Mouse (Mus musculus): Measurements from ENCODE around the gene Tubb4b.

DNA sequence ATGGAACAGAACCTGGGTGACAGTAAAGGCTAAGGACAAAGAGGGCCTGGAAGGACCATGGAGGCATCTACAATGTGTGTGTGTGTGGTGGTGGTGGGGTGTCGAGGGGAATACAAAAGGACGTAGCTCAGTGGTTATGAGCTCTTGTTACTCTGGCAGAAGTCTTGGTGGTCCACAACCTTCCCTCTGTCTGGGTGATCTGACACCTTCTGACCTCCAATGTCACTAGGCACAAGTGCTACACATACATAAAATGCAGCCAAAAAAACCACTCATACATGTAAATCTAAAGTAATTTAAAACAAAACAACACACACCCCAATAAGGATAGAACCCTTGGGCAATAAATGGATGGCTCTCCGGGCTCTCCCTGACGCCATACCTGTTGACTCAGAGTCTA lies 2.9 kb upstream of the Tubb4b start:
- TF ChIP-seq POLR2A (IDR thresholded peaks at IDR 0.05; ENCODE audit: insufficient read depth, low read depth, low read length) (no peak), CTCF (IDR thresholded peaks at IDR 0.05; ENCODE audit: insufficient read depth, low read depth, low read length) (no peak)

All from olfactory bulb, adult 2 months (tissue).